Mouse (Mus musculus) ES-E14 (cell line): Measurements from ENCODE around the gene Rtn4rl1. TPM values are rescaled to one million over a fixed set of nuclear protein-coding genes. Genes with fewer than 3 reads are reported as not detected.
A peak's percentile ranks its signal among the peaks of the same experiment; 100 is the strongest.

Experiments used
- DNase-seq: peaks from one replicate; pipeline ENCODE4 v3.0.0-alpha.2; 2013; ENCODE audit warnings: low read depth, low spot score
- H3K27ac ChIP-seq: 2 replicates; pipeline ENCODE4 v1.5.1; 2012; ENCODE audit warnings: low read depth, mild to moderate bottlenecking, low read length, moderate library complexity, mixed read lengths; ENCODE audit not compliant: poor library complexity, insufficient read depth, severe bottlenecking
- H3K36me3 ChIP-seq: 2 replicates; pipeline ENCODE4 v1.6.1; 2012; ENCODE audit warnings: mild to moderate bottlenecking, low read length, moderate library complexity, mixed read lengths; ENCODE audit not compliant: control insufficient read depth, poor library complexity, insufficient read depth, severe bottlenecking
- H3K4me1 ChIP-seq, 2 experiments: fragments of 150-350 bp in 1 of 2; sonication (generic) in 1 of 2; 2 replicates each; pipeline ENCODE4 v1.6.1; 2012; ENCODE audit warnings: low read length in 2 of 2, mild to moderate bottlenecking in 1 of 2, mixed read lengths in 1 of 2; ENCODE audit not compliant: control insufficient read depth in 2 of 2, insufficient read depth in 2 of 2, poor library complexity in 1 of 2
- H3K4me3 ChIP-seq, 2 experiments: fragments of 150-350 bp in 1 of 2; sonication (generic) in 1 of 2; 2 replicates each; pipeline ENCODE4 v1.5.1; 2012; ENCODE audit warnings: low read length in 2 of 2, low read depth in 1 of 2, mild to moderate bottlenecking in 1 of 2, mixed read lengths in 1 of 2; ENCODE audit not compliant: insufficient read depth in 1 of 2, poor library complexity in 1 of 2, severe bottlenecking in 1 of 2
- H3K9ac ChIP-seq: 2 replicates; pipeline ENCODE4 v1.6.1; 2012; ENCODE audit warnings: low read depth, mild to moderate bottlenecking, low read length, mixed read lengths; ENCODE audit not compliant: poor library complexity, insufficient read depth, severe bottlenecking
- H3K9me3 ChIP-seq: fragments of 150-350 bp; sonication (generic); 2 replicates; pipeline ENCODE4 v1.6.1; 2012; ENCODE audit warnings: low read depth, mild to moderate bottlenecking, low read length; ENCODE audit not compliant: control insufficient read depth, insufficient read depth
- CHD2 ChIP-seq: IDR thresholded peaks from 2 replicates; pipeline ENCODE4 v1.6.1; 2014; ENCODE audit warnings: mild to moderate bottlenecking, low read depth, low read length, inconsistent platforms
- HCFC1 ChIP-seq: IDR thresholded peaks from 2 replicates; pipeline ENCODE4 v1.6.1; 2012; ENCODE audit warnings: low read length, inconsistent platforms, borderline replicate concordance; ENCODE audit not compliant: insufficient read depth
- MAFK ChIP-seq: IDR thresholded peaks from 2 replicates; pipeline ENCODE4 v1.6.1; 2014; ENCODE audit warnings: mild to moderate bottlenecking, low read depth, low read length, inconsistent platforms; ENCODE audit not compliant: insufficient read depth
- ZC3H11A ChIP-seq: IDR thresholded peaks from 2 replicates; pipeline ENCODE4 v1.6.1; 2012; ENCODE audit warnings: low read depth, mild to moderate bottlenecking, inconsistent platforms, low read length, borderline replicate concordance
- ZNF384 ChIP-seq: IDR thresholded peaks from 2 replicates; pipeline ENCODE4 v1.6.1; 2012; ENCODE audit warnings: low read depth, low read length, inconsistent platforms
- in situ Hi-C, 2 experiments: fragments of 600-800 bp; cut with MboI; formaldehyde crosslinking; loops; one replicate each; pipeline ENCODE4 v1.15.1; 2025; ENCODE audit warnings: low sequenced_read_pairs in 2 of 2, inconsistent platforms in 1 of 2; ENCODE audit not compliant: unreplicated experiment in 2 of 2
- total RNA-seq: library from RNA; depleted of rRNA; stranded (reverse); fragments of 300-350 nt; gene quantifications from 2 replicates; pipeline ENCODE4 v1.2.3, GENCODE M21; 2012

The Rtn4rl1 gene
- total RNA-seq, 1 experiment: 1.0 TPM

GRCm38 (mm10) chr11:75190371-75190724 is 3.2 kb upstream of the Rtn4rl1 start:
- in situ Hi-C loops: loop anchor here (5.0 kb wide), 1 partner anchor 102 kb away; no protein-coding TSS in a partner anchor
- TF ChIP-seq CHD2 (no peak), HCFC1 (peak; percentile 88), ZC3H11A (0 out of 2 replicates have a peak, but pooled peaks have one; percentile 3)
- Histone ChIP-seq H3K27ac (no peak overlapping the region), H3K4me3 (peak overlapping the region; percentile 95 to 99), H3K9me3 (no peaks in the 10 kb centered on the region), H3K36me3 (no peaks in the 10 kb centered on the region; the same call in 1 of the 2 replicates), H3K9ac (peak overlapping the region; percentile 90), H3K4me1 (peaks cover 0 to 7% of the 10 kb centered on the region in 2 experiments; a peak in 1 of 4 replicates)
- peak; percentile 87 for DNase-seq

- Histone ChIP-seq H3K36me3 (no peaks in the 10 kb centered on the region; the same call in 1 of the 2 replicates), H3K27ac (no peak within 1 kb of the TSS), H3K4me3 (peak within 1 kb of the TSS; percentile 95 to 99), H3K9ac (peak within 1 kb of the TSS; percentile 90), H3K4me1 (peaks cover 0 to 13% of the 10 kb centered on the region in 2 experiments; a peak in 1 of 4 replicates), H3K9me3 (no peaks in the 10 kb centered on the region)
- in situ Hi-C loops: loop anchor here (5.0 kb wide), 1 partner anchor 101 kb away; no protein-coding TSS in a partner anchor
- TF ChIP-seq MAFK (no peak), ZNF384 (no peak), HCFC1 (no peak), CHD2 (no peak), ZC3H11A (no peak)
- no peak for DNase-seq
Measured at GRCm38 (mm10) chr11:75190905-75191441, 2.6 kb upstream of the Rtn4rl1 start, which contains the start of gene Dph1. TSS of gene Dph1 (minus strand) at chr11:75191241.

DNA sequence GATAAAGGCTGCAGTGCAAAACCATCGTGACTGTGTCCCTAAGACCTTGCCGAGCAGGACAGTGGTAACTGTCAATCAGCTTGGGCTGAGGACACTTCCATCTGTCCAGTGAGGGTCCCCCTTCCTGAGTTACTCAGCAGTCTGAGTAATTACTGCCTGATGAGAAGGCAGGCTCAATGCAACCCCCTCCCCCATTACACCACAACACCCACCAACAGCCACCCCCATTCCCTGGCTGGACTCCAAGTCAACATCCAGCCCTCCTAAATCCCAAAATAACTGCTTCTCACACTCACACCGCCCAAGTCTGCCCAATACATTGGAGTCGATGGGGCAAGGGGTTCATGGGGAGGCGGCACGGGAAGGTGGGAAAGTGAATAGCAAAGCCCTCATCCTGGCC is 1.7 kb upstream of the Rtn4rl1 start:
- Histone ChIP-seq H3K4me3 (no peak overlapping the region), H3K4me1 (peaks cover 0 to 16% of the 10 kb centered on the region in 2 experiments; a peak in 2 of 4 replicates), H3K9me3 (no peaks in the 10 kb centered on the region), H3K27ac (no peak overlapping the region), H3K9ac (no peak overlapping the region), H3K36me3 (no peaks in the 10 kb centered on the region; the same call in 1 of the 2 replicates)
- TF ChIP-seq MAFK (no peak), ZNF384 (no peak), HCFC1 (no peak), CHD2 (no peak), ZC3H11A (no peak)
- no peak for DNase-seq
- in situ Hi-C loops: loop anchor here (5.0 kb wide), 1 partner anchor 100 kb away; no protein-coding TSS in a partner anchor

- no peak overlapping the region for H3K9ac ChIP-seq
- H3K4me3 ChIP-seq: peak overlapping the region; percentile 62 to 77; a peak in 3 of 4 replicates
- no peak overlapping the region for H3K27ac ChIP-seq
- no peaks in the 10 kb centered on the region; the same call in 1 of the 2 replicates for H3K36me3 ChIP-seq
- in situ Hi-C loops: loop anchor here (5.0 kb wide), 1 partner anchor 100 kb away; no protein-coding TSS in a partner anchor
- peaks cover 0 to 18% of the 10 kb centered on the region in 2 experiments; a peak in 2 of 4 replicates for H3K4me1 ChIP-seq
- H3K9me3 ChIP-seq: no peaks in the 10 kb centered on the region
- no peak for DNase-seq
- TF ChIP-seq ZNF384: no peak
- no peak for TF ChIP-seq CHD2
- no peak for TF ChIP-seq MAFK
- TF ChIP-seq HCFC1: no peak
- peak; percentile 51; the same call in 1 of the 2 replicates for TF ChIP-seq ZC3H11A
Measured at GRCm38 (mm10) chr11:75192336-75193214, 1.0 kb upstream of the Rtn4rl1 start.
